Mouse (Mus musculus) lung, embryonic 14.5 days (tissue): Measurements from ENCODE around the gene Gm11639. TPM values are rescaled to one million over a fixed set of nuclear protein-coding genes. Genes with fewer than 3 reads are reported as not detected.
A peak's percentile ranks its signal among the peaks of the same experiment; 100 is the strongest.

Source experiments
- ATAC-seq: fragments of 200-750 bp; cut with Nextera tagmentation; 2 replicates; pipeline ENCODE4 v1.8.0; 2017; ENCODE audit warnings: mild to moderate bottlenecking, moderate TSS enrichment, moderate library complexity; ENCODE audit not compliant: insufficient read depth
- DNase-seq: peaks from one replicate; pipeline ENCODE4 v3.0.0-alpha.2; 2015
- H3K27ac ChIP-seq: fragments of 300-500 bp; sonication (generic); 2 replicates; pipeline ENCODE4 v1.5.1; 2014; ENCODE audit warnings: low read depth, mild to moderate bottlenecking, moderate library complexity
- H3K27me3 ChIP-seq: fragments of 300-500 bp; sonication (generic); 2 replicates; pipeline ENCODE4 v1.6.1; 2014; ENCODE audit warnings: low read length, control low read depth; ENCODE audit not compliant: insufficient read depth
- H3K36me3 ChIP-seq: fragments of 300-500 bp; sonication (generic); 2 replicates; pipeline ENCODE4 v1.6.1; 2014; ENCODE audit warnings: control low read depth; ENCODE audit not compliant: insufficient read depth
- H3K4me1 ChIP-seq: fragments of 300-500 bp; sonication (generic); 2 replicates; pipeline ENCODE4 v1.6.1; 2014; ENCODE audit warnings: antibody characterized with exemption, control low read depth; ENCODE audit not compliant: insufficient read depth
- H3K4me2 ChIP-seq: fragments of 300-500 bp; sonication (generic); 2 replicates; pipeline ENCODE4 v1.6.1; 2014; ENCODE audit warnings: mild to moderate bottlenecking
- H3K4me3 ChIP-seq: fragments of 300-500 bp; sonication (generic); 2 replicates; pipeline ENCODE4 v1.5.1; 2014; ENCODE audit warnings: low read depth, low read length
- H3K9ac ChIP-seq: fragments of 300-500 bp; sonication (generic); 2 replicates; pipeline ENCODE4 v1.6.1; 2014
- H3K9me3 ChIP-seq: fragments of 300-500 bp; sonication (generic); 2 replicates; pipeline ENCODE4 v1.6.1; 2016; ENCODE audit warnings: low read depth, low read length, control low read depth
- CTCF ChIP-seq: IDR thresholded peaks from 2 replicates; pipeline ENCODE4 v1.5.1; 2016; ENCODE audit warnings: antibody characterized with exemption, low read depth
- WGBS: fragments of 180-500 bp; shearing (Covaris S2); extraction: QIAGEN DNeasy Blood & Tissue Kit; methylation state at CpG from one replicate; pipeline ENCODE4 v1.1.7; 2014; 5-methylcytosine and 5-hydroxymethylcytosine counted together
- polyA plus RNA-seq: library from polyadenylated mRNA; unstranded; fragments of >200 nt; fragmentation: Nextera tagmentation; extraction: Ambion mirVana; gene quantifications from 2 replicates; pipeline ENCODE4 v1.2.1, GENCODE M21; 2014

Gene Gm11639
- polyA plus RNA-seq, 1 experiment from 2014 or later = not detected

DNA sequence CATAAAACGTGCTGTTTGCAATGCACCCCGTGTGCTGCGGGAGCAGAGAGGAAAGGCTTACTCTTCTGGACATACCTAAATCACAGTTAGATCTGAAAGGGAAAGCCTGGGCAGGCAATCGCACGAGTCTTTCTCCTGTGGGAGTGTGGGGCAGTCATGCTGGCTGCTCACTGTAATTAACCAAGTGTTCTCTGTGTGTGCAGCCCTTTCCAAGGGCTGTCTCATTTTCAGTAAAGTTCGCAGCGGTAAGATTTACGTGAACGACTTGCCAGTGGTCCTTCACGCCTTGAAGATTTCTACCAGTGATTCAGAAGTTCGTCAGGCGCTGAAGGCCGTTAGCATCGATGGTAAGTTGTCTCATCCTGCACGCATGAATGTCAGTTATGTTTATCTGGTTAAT lies 18.6 kb downstream of the Gm11639 start:
- H3K36me3 ChIP-seq = no peaks in the 10 kb centered on the region
- no peak overlapping the region for H3K4me2 ChIP-seq
- H3K27ac ChIP-seq = no peak overlapping the region
- H3K4me1 ChIP-seq = no peaks in the 10 kb centered on the region
- no peak overlapping the region for H3K4me3 ChIP-seq
- H3K9ac ChIP-seq = no peak overlapping the region
- 63% methylated on average over 15 of the region's 15 CpGs for WGBS
- H3K27me3 ChIP-seq = no peaks in the 10 kb centered on the region
- no peak for ATAC-seq
- H3K9me3 ChIP-seq = no peaks in the 10 kb centered on the region
- TF ChIP-seq CTCF = no peak
- no peak for DNase-seq

DNA sequence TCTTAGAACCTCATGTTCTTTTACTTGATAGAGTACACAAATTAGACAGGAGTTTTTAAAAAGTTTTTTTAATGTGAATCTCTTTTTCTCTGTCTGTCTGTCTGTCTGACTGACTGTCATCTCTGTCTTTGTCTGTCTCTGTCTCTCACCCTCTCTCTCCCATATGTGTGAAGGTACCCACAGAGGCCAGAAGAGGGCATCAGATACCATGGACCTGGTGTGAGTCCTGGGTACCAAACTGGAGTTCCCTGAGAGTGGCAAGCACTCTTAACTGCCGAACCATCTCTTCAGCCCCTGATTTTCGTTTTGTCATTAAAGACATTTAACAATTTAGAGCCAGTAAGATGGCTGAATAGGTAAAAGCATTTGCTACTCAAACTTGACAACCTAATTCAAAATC lies 21.6 kb downstream of the Gm11639 start:
- ATAC-seq (no peak), DNase-seq (peak; percentile 23)
- Histone ChIP-seq H3K36me3 (no peaks in the 10 kb centered on the region), H3K4me3 (no peak overlapping the region), H3K27me3 (no peaks in the 10 kb centered on the region), H3K4me2 (no peak overlapping the region), H3K27ac (no peak overlapping the region), H3K9ac (no peak overlapping the region), H3K9me3 (no peaks in the 10 kb centered on the region), H3K4me1 (no peaks in the 10 kb centered on the region)
- peak; percentile 19; the same call in 1 of the 2 replicates for TF ChIP-seq CTCF
- 59% methylated on average over 2 of the region's 2 CpGs for WGBS

DNA sequence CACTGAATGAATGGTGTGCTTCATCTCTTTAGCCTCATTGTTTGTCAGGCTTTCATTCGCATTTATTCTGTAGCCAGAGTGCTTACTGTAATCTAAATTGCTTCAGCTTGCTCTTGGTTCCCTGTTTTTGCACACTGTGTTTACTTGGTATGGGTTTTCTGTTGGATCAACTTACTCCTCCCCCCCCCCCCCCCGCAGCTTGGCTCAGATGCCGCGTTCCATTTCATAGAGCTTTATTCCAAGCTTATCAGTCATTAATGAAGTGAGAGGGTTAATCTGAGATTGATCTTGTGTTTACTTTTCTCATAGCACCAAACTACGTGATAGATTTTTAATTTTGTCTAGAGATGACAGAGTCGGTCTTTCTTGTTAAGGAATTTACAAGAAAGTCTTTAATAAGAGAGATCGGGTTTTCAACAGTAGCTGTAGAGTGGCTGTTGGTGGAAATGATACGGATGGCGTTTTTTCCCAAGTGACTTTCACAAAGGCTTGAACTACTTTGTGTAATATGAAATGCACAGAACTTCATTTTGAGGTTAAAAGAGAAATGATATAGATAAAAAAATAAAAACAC lies 59.6 kb downstream of the Gm11639 start:
- ATAC-seq = peak; percentile 93
- no peaks in the 10 kb centered on the region for H3K36me3 ChIP-seq
- H3K4me2 ChIP-seq = no peak overlapping the region
- H3K27ac ChIP-seq = no peak overlapping the region
- H3K27me3 ChIP-seq = no peaks in the 10 kb centered on the region
- no peak overlapping the region for H3K4me3 ChIP-seq
- no peaks in the 10 kb centered on the region for H3K9me3 ChIP-seq
- H3K9ac ChIP-seq = no peak overlapping the region
- peak; percentile 87 for DNase-seq
- 46% methylated on average over 9 of the region's 9 CpGs for WGBS
- TF ChIP-seq CTCF = no peak
- H3K4me1 ChIP-seq = no peaks in the 10 kb centered on the region

DNA sequence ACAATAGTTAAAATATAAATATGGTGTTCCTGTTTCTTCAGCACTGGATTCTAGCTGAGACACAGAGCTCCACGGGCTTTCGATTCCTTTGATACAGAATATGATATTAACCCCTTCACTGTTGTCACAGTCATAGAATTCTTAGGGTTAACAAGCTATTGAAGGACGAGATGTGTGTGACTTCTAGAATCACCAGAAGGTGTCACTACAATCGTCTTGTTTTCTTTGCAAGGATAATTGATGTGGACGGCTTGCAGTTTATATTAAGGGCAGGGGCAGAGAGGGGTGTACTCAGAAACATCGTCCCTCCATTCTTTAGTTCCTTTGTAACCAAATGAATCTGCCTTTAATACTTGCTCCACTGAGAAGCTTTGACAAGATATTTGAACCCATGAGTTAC lies 80.3 kb downstream of the Gm11639 start:
- H3K4me1 ChIP-seq = no peaks in the 10 kb centered on the region
- ATAC-seq (no peak), DNase-seq (no peak)
- TF ChIP-seq CTCF = peak; percentile 17; the same call in 1 of the 2 replicates
- no peak overlapping the region for H3K4me3 ChIP-seq
- no peak overlapping the region for H3K9ac ChIP-seq
- H3K9me3 ChIP-seq = no peaks in the 10 kb centered on the region
- H3K36me3 ChIP-seq = no peaks in the 10 kb centered on the region
- no peak overlapping the region for H3K27ac ChIP-seq
- H3K4me2 ChIP-seq = no peak overlapping the region
- no peaks in the 10 kb centered on the region for H3K27me3 ChIP-seq
- WGBS = 26% methylated on average over 6 of the region's 6 CpGs

DNA sequence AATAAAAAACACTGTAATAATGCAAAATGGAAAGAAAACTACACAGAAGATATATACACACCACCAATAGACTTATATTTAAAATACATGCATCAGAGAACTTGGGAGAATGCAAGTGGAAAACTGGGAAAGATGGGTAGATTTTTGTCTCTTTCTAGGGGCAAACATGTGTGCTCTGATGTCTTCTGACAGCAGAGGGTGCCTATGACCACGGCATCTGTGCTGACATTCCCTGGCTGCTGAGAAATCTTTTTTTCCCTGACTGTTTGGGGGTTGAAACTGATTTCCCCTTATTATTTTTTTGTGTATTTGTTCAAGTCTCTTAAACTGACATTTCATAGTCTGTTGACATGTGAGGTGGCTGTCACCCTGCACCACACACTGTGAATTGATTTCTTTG lies 81.6 kb downstream of the Gm11639 start:
- no peak overlapping the region for H3K27ac ChIP-seq
- no peaks in the 10 kb centered on the region for H3K9me3 ChIP-seq
- no peak overlapping the region for H3K4me2 ChIP-seq
- 25% methylated on average over 1 of the region's 1 CpGs for WGBS
- ATAC-seq = no peak
- H3K36me3 ChIP-seq = no peaks in the 10 kb centered on the region
- H3K27me3 ChIP-seq = no peaks in the 10 kb centered on the region
- H3K4me3 ChIP-seq = no peak overlapping the region
- no peaks in the 10 kb centered on the region for H3K4me1 ChIP-seq
- no peak overlapping the region for H3K9ac ChIP-seq
- no peak for TF ChIP-seq CTCF
- DNase-seq = no peak

DNA sequence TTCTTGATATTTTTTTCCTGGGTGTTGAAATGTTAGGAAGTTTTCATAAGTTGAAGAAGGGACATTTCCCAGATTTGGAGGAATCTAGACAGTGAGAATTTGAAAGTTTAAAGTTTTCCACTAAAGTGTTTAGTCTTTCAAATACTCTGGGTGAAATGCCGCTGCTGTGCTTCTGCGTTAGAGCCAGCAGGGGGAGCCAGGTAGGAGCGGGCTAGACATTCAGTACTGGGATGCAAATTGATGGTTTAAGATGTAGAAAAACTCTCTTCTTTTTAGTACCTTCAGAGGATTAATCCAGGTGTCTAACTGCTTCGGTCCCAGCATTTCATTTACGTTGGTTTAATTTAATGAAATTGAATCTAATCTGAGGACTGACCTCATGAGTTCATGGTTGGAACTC lies 82.6 kb downstream of the Gm11639 start:
- no peaks in the 10 kb centered on the region for H3K9me3 ChIP-seq
- H3K27ac ChIP-seq = no peak overlapping the region
- no peaks in the 10 kb centered on the region for H3K4me1 ChIP-seq
- peak; percentile 73 for TF ChIP-seq CTCF
- H3K36me3 ChIP-seq = no peaks in the 10 kb centered on the region
- DNase-seq = peak; percentile 72
- no peak for ATAC-seq
- no peaks in the 10 kb centered on the region for H3K27me3 ChIP-seq
- WGBS = 6% methylated on average over 5 of the region's 5 CpGs
- H3K4me3 ChIP-seq = no peak overlapping the region
- no peak overlapping the region for H3K4me2 ChIP-seq
- H3K9ac ChIP-seq = no peak overlapping the region

DNA sequence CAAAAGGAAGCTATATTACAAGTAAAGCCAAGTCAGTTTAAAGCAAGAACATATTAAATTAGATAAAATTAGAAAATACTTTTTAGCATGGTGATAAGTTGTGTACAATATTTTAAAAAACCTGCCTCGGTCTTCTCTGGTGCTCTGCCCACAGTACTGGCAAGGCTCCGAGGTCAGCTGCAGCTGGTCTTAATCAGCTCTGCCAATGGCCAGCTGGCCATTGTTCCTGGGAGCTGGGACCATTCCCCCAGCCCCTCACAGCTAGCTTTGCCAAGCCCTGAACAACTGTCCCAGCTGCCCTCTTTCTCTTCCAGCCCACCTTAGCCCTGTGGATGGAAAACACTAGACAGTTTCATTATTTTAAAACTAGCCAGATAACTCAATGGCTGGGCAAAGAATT lies 93.3 kb downstream of the Gm11639 start:
- no peak overlapping the region for H3K27ac ChIP-seq
- H3K36me3 ChIP-seq = no peaks in the 10 kb centered on the region
- H3K27me3 ChIP-seq = no peaks in the 10 kb centered on the region
- 73% methylated on average over 2 of the region's 2 CpGs for WGBS
- no peaks in the 10 kb centered on the region for H3K4me1 ChIP-seq
- no peaks in the 10 kb centered on the region for H3K9me3 ChIP-seq
- no peak overlapping the region for H3K4me2 ChIP-seq
- no peak for ATAC-seq
- no peak overlapping the region for H3K9ac ChIP-seq
- TF ChIP-seq CTCF = no peak
- DNase-seq = no peak
- H3K4me3 ChIP-seq = no peak overlapping the region

DNA sequence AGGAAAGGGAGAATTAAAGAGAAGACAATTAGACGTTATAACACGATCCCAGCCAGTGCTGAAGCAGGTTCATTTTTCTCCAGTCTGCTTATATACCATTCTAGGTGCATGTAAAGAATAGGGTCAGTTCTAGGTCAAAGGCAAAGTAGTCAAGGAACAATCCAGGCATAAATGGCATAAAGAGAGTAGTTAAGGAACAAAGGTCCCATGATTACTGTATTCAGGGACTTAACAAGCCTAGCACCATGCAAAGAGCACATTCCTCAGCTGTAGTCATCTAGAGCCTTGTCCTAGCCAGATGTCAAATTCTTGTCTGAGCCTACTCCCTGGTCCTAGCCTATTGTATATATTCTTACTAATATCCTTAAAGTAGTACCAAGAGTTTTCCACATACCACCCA lies 259.2 kb downstream of the Gm11639 start:
- WGBS = 80% methylated on average over 2 of the region's 2 CpGs
- no peaks in the 10 kb centered on the region for H3K27me3 ChIP-seq
- no peak overlapping the region for H3K4me2 ChIP-seq
- DNase-seq (no peak), ATAC-seq (no peak)
- H3K9ac ChIP-seq = no peak overlapping the region
- no peak for TF ChIP-seq CTCF
- H3K27ac ChIP-seq = no peak overlapping the region
- H3K4me1 ChIP-seq = no peaks in the 10 kb centered on the region
- no peak overlapping the region for H3K4me3 ChIP-seq
- H3K36me3 ChIP-seq = no peaks in the 10 kb centered on the region
- no peaks in the 10 kb centered on the region for H3K9me3 ChIP-seq
